Mouse (Mus musculus): Measurements from ENCODE around the gene Stard13. TPM values are rescaled to one million over a fixed set of nuclear protein-coding genes. Genes with fewer than 3 reads are reported as not detected.

Gene Stard13
- polyA plus RNA-seq (2015; fragmentation: Nextera tagmentation; extraction: Ambion mirVana): 8.5 and 10.0 TPM in 2 replicates

- ATAC-seq (ENCODE audit: low read depth): peak; percentile 83
- no peak within 1 kb of the TSS for H3K27ac ChIP-seq (replicated peaks)
- H3K36me3 ChIP-seq: no peaks in the 10 kb centered on the region
- H3K4me3 ChIP-seq: peak within 1 kb of the TSS; percentile 56
- under 1% methylated on average over 49 of the region's 49 CpGs for WGBS
- H3K9me3 ChIP-seq: no peaks in the 10 kb centered on the region
- H3K4me1 ChIP-seq (replicated peaks): peaks cover 14% of the 10 kb centered on the region
- peak within 1 kb of the TSS; percentile 78 for H3K9ac ChIP-seq
- peak within 1 kb of the TSS; percentile 97 for H3K4me2 ChIP-seq
- H3K27me3 ChIP-seq: peaks cover 17% of the 10 kb centered on the region
Observed at GRCm38 (mm10) chr5:151233400-151234031, at the start of gene Stard13. Gene Stard13, minus strand, starts transcription at chr5:151233836.

DNA sequence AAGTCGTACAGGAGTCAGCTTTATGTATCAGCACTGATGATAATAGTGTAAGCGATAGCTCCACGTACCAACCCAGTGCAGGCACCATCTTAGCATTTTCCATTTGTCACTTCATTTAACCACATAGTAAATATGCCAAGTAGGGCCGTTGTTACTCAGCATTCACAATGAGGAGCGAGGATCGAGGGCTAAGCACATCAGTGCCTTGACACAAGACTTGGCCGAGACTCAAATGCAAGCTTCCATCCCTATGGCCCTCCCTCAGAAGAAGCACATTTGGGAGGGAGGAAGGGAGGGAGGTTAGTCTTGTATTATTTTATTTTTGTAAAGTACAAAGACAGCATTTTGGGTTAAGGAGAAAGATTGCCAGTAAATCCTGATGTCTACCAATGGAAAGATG lies 45.9 kb upstream of the Stard13 start:
- no peak for ATAC-seq (ENCODE audit: low read depth)

DNA sequence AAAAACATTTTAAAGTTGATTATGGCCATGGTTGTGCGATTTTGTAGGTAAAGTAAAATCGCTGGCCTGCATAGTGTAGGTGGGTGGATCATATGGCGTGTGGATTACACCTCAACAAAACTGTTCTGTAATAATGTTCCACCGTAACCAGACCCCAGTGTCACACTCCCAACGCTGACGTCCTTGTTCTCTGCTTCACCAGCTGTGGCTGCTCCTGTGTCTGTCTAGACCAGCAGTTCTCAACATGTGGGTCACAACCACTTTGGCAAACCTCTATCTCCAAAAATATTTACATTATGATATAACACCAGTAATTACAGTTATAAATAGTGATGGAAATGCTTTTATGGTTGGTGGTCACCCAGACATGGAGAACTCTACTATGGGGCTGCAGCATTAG lies 44.3 kb upstream of the Stard13 start:
- 93% methylated on average over 6 of the region's 6 CpGs for WGBS
- Histone ChIP-seq H3K27me3 (no peaks in the 10 kb centered on the region), H3K9me3 (no peaks in the 10 kb centered on the region), H3K9ac (no peak overlapping the region), H3K4me2 (no peak overlapping the region), H3K4me1 (replicated peaks) (no peaks in the 10 kb centered on the region), H3K36me3 (no peaks in the 10 kb centered on the region), H3K4me3 (no peak overlapping the region), H3K27ac (replicated peaks) (no peak overlapping the region)
- ATAC-seq (ENCODE audit: low read depth): no peak

More for the DNA sequence above, 45.9 kb upstream of the Stard13 start:
- Histone ChIP-seq H3K9ac (no peak overlapping the region), H3K4me2 (no peak overlapping the region), H3K27me3 (no peaks in the 10 kb centered on the region), H3K27ac (replicated peaks) (no peak overlapping the region), H3K9me3 (no peaks in the 10 kb centered on the region), H3K4me3 (no peak overlapping the region), H3K36me3 (no peaks in the 10 kb centered on the region), H3K4me1 (replicated peaks) (no peaks in the 10 kb centered on the region)
- WGBS: 62% methylated on average over 7 of the region's 7 CpGs

DNA sequence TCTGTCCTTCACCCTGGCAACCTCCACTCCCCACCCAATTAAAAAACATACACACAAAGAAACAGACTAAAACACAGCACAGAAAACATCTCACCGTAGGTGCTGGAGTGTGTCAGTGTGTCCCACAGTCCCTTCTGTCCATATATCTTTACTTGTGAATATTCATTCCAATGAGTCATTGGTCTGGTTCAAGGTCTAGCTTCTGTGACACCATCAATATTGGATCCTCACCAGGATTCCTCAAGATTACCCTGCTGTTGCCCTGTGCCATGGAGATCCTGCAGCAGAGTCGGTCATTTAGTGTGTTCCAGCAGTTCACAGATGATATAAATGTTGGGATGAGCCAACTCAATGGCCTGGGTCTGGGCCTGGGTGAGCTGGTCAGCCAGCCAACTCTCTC lies 42.4 kb upstream of the Stard13 start:
- ATAC-seq (ENCODE audit: low read depth): no peak
- Histone ChIP-seq H3K4me1 (replicated peaks) (no peaks in the 10 kb centered on the region), H3K4me2 (no peak overlapping the region), H3K27me3 (no peaks in the 10 kb centered on the region), H3K36me3 (no peaks in the 10 kb centered on the region), H3K9me3 (no peaks in the 10 kb centered on the region), H3K9ac (no peak overlapping the region), H3K27ac (replicated peaks) (no peak overlapping the region), H3K4me3 (no peak overlapping the region)
- 94% methylated on average over 2 of the region's 2 CpGs for WGBS

DNA sequence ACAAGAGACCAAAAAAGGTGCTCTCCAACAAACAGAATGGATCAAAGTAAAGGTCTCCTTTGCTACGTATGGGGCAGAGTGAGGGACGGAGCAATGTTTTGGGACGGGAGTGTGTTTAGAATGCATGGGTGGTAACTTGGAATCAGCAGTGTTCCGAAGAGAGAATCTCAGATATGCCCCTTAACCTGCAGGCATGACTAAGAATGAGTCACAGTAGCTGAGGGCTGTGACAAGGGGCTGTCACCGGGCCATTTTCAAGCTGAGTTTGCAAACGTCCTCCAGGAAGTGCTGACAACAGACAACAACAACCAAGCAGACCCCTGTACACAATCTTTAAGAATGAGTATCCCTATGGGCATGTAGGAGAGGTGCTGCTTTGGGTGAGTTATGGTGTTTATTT lies 40.6 kb upstream of the Stard13 start:
- no peak for ATAC-seq (ENCODE audit: low read depth)
- H3K4me3 ChIP-seq: no peak overlapping the region

DNA sequence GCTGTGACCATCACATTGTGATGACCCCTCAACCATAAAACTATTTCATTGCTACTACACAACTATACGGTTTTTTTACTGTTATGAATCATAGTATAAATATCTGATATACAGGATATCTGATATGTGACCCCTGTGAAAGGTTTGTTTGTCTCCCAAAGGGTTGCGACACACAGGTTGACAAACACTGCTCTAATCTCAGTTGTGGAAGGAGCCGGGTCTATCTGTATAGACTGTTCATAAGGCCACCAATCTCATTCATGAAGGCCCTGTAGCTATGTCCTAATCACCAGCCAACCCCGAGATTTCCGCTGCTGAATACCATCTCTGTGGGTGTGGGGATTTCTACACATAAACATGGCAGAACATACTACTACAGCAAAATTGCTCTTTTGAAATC lies 37.2 kb upstream of the Stard13 start:
- Histone ChIP-seq H3K9me3 (no peaks in the 10 kb centered on the region), H3K36me3 (no peaks in the 10 kb centered on the region), H3K9ac (no peak overlapping the region), H3K4me3 (no peak overlapping the region), H3K27ac (replicated peaks) (no peak overlapping the region), H3K4me1 (replicated peaks) (peaks cover 7% of the 10 kb centered on the region; the same call in 1 of the 2 replicates), H3K27me3 (no peaks in the 10 kb centered on the region), H3K4me2 (no peak overlapping the region)
- no peak for ATAC-seq (ENCODE audit: low read depth)
- 93% methylated on average over 5 of the region's 5 CpGs for WGBS

More for the DNA sequence above, 40.6 kb upstream of the Stard13 start:
- no peaks in the 10 kb centered on the region for H3K4me1 ChIP-seq (replicated peaks)
- H3K27ac ChIP-seq (replicated peaks): no peak overlapping the region
- H3K36me3 ChIP-seq: no peaks in the 10 kb centered on the region
- WGBS: 77% methylated on average over 6 of the region's 6 CpGs
- H3K27me3 ChIP-seq: no peaks in the 10 kb centered on the region
- no peaks in the 10 kb centered on the region for H3K9me3 ChIP-seq
- no peak overlapping the region for H3K9ac ChIP-seq
- H3K4me2 ChIP-seq: no peak overlapping the region

- Histone ChIP-seq H3K36me3 (no peaks in the 10 kb centered on the region), H3K27me3 (no peaks in the 10 kb centered on the region), H3K4me3 (no peak overlapping the region), H3K4me2 (no peak overlapping the region), H3K27ac (replicated peaks) (no peak overlapping the region), H3K9ac (no peak overlapping the region), H3K9me3 (no peaks in the 10 kb centered on the region), H3K4me1 (replicated peaks) (peaks cover 7% of the 10 kb centered on the region; the same call in 1 of the 2 replicates)
- WGBS: 74% methylated on average over 14 of the region's 14 CpGs
- no peak for ATAC-seq (ENCODE audit: low read depth)
Observed at GRCm38 (mm10) chr5:151266896-151267634, 33.4 kb upstream of the Stard13 start.

DNA sequence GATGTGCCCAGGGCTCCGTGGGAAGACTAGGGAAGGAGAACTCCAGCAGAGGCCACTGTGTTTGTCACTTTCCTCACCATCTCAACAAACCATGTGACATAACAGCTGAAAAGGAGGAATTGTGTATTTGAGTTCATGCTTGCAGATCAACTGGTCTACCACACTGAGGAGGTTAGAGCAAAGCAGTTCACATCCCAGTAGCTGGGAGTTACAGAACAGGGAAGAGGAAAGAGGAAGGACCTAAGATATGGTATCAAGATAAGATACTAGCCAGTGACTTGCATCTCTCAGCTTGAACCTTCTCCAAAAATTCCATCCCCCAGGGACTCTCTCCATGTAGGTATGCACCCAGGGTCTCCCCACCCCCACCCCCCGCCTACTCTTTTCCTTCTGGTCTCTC lies 27.9 kb upstream of the Stard13 start:
- H3K4me1 ChIP-seq (replicated peaks): no peaks in the 10 kb centered on the region
- H3K9ac ChIP-seq: no peak overlapping the region
- ATAC-seq (ENCODE audit: low read depth): no peak
- no peaks in the 10 kb centered on the region for H3K9me3 ChIP-seq
- no peaks in the 10 kb centered on the region for H3K36me3 ChIP-seq
- no peak overlapping the region for H3K4me2 ChIP-seq
- 90% methylated on average over 2 of the region's 2 CpGs for WGBS
- H3K27me3 ChIP-seq: no peaks in the 10 kb centered on the region
- H3K4me3 ChIP-seq: no peak overlapping the region
- no peak overlapping the region for H3K27ac ChIP-seq (replicated peaks)

DNA sequence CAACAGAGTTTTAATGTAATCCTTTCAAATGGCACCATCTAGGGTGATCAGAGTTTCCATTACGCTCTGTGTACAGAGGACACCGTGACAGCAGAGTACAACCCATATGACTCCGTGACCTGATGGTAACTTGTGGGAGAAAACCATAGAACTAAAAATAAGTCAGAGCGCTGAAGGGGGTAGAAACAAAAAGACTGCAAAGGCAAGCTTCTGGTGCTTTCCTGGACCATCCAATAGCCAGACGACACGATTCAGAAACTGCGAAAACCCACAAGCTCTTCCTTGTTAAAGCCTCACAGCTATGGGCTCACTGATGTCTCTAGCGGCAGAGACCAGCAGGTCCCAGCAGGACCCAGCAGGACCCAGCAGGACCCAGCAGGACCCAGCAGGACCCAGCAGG lies 18.6 kb upstream of the Stard13 start:
- Histone ChIP-seq H3K4me1 (replicated peaks) (peaks cover 20% of the 10 kb centered on the region), H3K9ac (no peak overlapping the region), H3K9me3 (no peaks in the 10 kb centered on the region), H3K36me3 (no peaks in the 10 kb centered on the region), H3K4me2 (no peak overlapping the region), H3K4me3 (no peak overlapping the region), H3K27me3 (no peaks in the 10 kb centered on the region), H3K27ac (replicated peaks) (no peak overlapping the region)
- ATAC-seq (ENCODE audit: low read depth): no peak
- WGBS: 61% methylated on average over 8 of the region's 8 CpGs

GRCm38 (mm10) chr5:151251656-151252055 lies 18.0 kb upstream of the Stard13 start:
- ATAC-seq (ENCODE audit: low read depth): no peak
- no peak overlapping the region for H3K4me2 ChIP-seq
- H3K27me3 ChIP-seq: no peaks in the 10 kb centered on the region
- peaks cover 26% of the 10 kb centered on the region for H3K4me1 ChIP-seq (replicated peaks)
- H3K9ac ChIP-seq: no peak overlapping the region
- H3K9me3 ChIP-seq: no peaks in the 10 kb centered on the region
- H3K27ac ChIP-seq (replicated peaks): no peak overlapping the region
- WGBS: 88% methylated on average over 8 of the region's 8 CpGs
- no peaks in the 10 kb centered on the region for H3K36me3 ChIP-seq
- no peak overlapping the region for H3K4me3 ChIP-seq

- H3K4me3 ChIP-seq: no peak overlapping the region
- H3K9me3 ChIP-seq: no peaks in the 10 kb centered on the region
- H3K27ac ChIP-seq (replicated peaks): 0 out of 2 replicates have a peak overlapping the region, but pooled peaks have one; percentile 46
- no peaks in the 10 kb centered on the region for H3K27me3 ChIP-seq
- no peaks in the 10 kb centered on the region for H3K36me3 ChIP-seq
- 0 out of 2 replicates have a peak, but pooled peaks have one; percentile 69 for ATAC-seq (ENCODE audit: low read depth)
- H3K4me1 ChIP-seq (replicated peaks): peaks cover 27% of the 10 kb centered on the region
- peak overlapping the region; percentile 31; the same call in 1 of the 2 replicates for H3K9ac ChIP-seq
- H3K4me2 ChIP-seq: 0 out of 2 replicates have a peak overlapping the region, but pooled peaks have one; percentile 3
- 43% methylated on average over 10 of the region's 10 CpGs for WGBS
Observed at GRCm38 (mm10) chr5:151248671-151249620, 15.3 kb upstream of the Stard13 start.

- no peak overlapping the region for H3K4me3 ChIP-seq
- WGBS: 32% methylated on average over 2 of the region's 2 CpGs
- no peaks in the 10 kb centered on the region for H3K9me3 ChIP-seq
- no peak overlapping the region for H3K4me2 ChIP-seq
- no peaks in the 10 kb centered on the region for H3K27me3 ChIP-seq
- H3K36me3 ChIP-seq: no peaks in the 10 kb centered on the region
- no peak overlapping the region for H3K9ac ChIP-seq
- H3K4me1 ChIP-seq (replicated peaks): peaks cover 27% of the 10 kb centered on the region
- ATAC-seq (ENCODE audit: low read depth): no peak
- H3K27ac ChIP-seq (replicated peaks): peak overlapping the region; percentile 18; the same call in 1 of the 2 replicates
Observed at GRCm38 (mm10) chr5:151248084-151248483, 14.4 kb upstream of the Stard13 start.

Data from neural tube, embryonic 13.5 days (tissue).